Mouse (Mus musculus): ENCODE results near the gene Actg2. TPM values are rescaled to one million over a fixed set of nuclear protein-coding genes. Genes with fewer than 3 reads are reported as not detected.
"Not testable (repeated sequence)": the region's sequence is repeated elsewhere in the genome, so short reads cannot be mapped to it uniquely, and the experiment has no call there.

The Actg2 gene
- 0.97 TPM in 1 of 3 replicates, not detected in the others for total RNA-seq (2017)

DNA sequence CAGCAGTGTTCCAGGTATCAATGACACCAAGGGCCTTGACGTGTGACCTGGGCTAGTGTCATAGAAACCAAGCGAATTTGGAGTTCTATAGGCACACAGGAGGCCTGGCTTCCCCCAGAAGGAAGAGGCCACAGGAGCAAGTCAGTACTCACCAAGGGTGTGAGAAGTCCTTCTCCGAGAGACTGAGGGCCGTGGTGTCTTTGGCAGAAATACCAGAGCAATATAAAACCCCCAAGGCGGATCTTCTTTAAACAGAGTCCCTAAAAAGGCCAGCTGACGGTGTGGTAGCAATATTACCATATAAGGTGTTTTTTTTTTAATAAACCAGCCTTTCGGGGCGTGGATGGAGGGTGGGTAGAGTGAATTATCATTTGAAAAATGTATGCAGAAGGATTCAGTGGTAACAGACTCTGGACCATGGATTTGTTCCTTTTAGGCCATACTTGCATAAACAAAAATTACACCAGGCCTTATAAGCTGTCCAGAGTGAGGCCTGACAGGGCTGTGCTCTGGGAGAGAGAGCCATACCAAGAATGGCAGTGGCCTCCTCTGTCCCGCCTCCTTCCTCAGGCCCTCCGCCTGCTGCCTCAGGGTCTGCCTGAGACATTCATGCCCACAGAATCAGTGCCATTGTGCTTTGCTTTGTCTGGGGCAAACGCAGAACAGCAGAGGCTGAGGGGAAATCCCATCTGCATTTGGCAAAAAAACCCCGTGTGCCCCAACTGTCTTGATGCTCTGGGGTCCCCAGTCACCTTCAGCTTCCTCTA, at the start of gene Actg2:
Gene Actg2, minus strand, starts transcription at position 238 of the 767 bp plus-strand sequence.
- ATAC-seq (replicated peaks; ENCODE audit: insufficient number of reproducible peaks, low FRiP score, low TSS enrichment, poor library complexity, severe bottlenecking): no peak

DNA sequence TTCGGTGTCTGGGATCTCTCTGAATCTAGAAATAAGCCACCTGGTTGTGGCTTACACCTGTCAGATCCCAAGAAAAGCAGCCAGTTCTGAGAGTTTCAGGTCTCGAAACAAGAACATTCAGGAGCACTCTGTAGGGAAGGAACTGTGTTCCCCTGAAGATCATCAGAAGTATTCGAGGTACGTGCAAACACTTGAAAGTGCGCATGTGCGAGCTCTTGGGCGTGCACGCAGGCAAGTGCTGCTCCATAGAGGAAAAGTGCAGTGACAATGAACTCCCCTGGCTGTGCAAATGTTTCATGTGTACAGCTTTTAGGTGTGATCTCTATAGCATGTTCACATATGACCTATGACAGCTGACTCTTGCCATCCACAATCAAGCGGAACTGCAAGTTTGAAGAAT, 49.3 kb upstream of the Actg2 start:
- not testable (repeated sequence) for ATAC-seq (replicated peaks; ENCODE audit: insufficient number of reproducible peaks, low FRiP score, low TSS enrichment, poor library complexity, severe bottlenecking)

DNA sequence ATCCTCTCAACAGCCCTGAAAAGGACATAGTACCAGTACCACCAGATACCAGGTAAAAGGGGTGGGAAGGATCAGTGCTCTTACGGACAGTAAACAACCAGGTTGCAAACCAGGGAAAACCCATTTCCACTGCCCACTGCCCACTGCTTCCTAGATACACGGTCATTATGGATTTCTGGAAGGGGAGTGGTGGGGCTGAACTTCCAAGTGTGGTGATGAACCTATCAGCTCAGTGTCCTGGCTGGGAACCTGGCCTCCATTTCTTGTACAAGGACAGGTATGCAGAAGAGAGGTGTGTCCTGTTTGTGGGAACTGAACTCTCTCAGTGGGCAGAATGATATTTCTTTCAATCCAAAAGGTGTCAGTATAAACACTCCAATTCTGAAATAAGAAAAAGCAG, 47.5 kb upstream of the Actg2 start:
- no peak for ATAC-seq (replicated peaks; ENCODE audit: insufficient number of reproducible peaks, low FRiP score, low TSS enrichment, poor library complexity, severe bottlenecking)

- ATAC-seq (replicated peaks; ENCODE audit: insufficient number of reproducible peaks, low FRiP score, low TSS enrichment, poor library complexity, severe bottlenecking): peak; percentile 70; the same call in 1 of the 2 replicates
Measured at GRCm38 (mm10) chr6:83582938-83583270, 46.8 kb upstream of the Actg2 start.

GRCm38 (mm10) chr6:83582135-83582937, 46.3 kb upstream of the Actg2 start:
- no peak for ATAC-seq (replicated peaks; ENCODE audit: insufficient number of reproducible peaks, low FRiP score, low TSS enrichment, poor library complexity, severe bottlenecking)

DNA sequence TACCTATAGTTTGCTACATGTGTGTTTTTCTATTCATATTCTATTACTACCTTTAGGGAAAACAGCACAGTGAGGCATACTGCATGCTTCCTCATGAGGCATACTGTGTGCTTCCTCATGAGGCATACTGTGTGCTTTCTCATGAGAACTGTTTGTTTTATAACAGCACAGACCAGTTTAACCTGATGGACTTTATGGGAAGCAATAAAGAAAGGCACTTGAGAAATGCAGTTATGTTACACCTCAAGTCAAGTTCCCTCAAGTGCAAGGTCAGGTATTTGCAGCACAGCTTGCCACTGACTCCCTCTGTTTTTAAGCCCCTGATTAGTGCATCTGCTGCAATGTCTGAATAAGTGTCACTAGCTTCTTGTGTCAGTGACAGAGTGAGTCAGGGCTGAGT, 41.5 kb upstream of the Actg2 start:
- no peak for ATAC-seq (replicated peaks; ENCODE audit: insufficient number of reproducible peaks, low FRiP score, low TSS enrichment, poor library complexity, severe bottlenecking)

DNA sequence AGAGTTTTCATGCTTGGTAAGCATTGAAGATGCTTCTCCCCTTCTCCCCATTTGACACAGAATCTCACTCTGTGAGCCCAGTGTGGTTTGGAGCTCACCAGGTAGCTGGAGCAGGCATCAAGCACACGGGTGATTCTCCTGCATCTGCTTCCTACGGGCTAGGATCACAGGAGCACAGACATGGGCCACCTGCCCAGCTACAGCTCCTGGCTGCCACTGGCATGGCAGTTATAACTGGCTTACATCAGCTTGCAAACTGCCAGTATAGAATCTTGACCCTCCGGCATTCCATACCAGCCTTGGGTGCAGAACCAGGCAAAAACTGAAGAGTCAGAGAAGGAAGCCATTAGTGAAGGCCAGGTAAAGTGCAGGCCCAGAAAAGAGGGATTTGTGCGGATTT, 39.5 kb upstream of the Actg2 start:
- ATAC-seq (replicated peaks; ENCODE audit: insufficient number of reproducible peaks, low FRiP score, low TSS enrichment, poor library complexity, severe bottlenecking): no peak

DNA sequence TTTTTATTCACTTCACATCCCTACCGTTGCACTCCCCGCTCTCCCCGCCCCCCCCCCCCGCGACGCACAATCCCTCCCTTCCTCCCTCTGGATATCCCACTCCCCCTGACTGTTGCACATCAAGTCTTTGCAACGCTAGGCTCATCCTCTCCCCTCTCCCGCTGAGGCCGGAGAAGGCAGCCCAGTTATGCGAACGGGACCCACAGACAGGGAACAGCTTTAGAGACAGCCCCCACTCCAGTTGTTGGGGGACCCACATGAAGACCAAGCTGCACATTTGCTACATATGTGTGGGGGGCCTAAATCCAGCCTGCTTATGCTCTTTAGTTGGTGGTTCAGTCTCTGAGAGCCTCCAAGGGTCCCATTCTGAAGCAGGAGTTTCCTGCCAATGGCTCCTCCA, 36.6 kb upstream of the Actg2 start, which contains the start of gene Stambp:
Gene Stambp, minus strand, starts transcription at position 59 of the 400 bp plus-strand sequence.
- ATAC-seq (replicated peaks; ENCODE audit: insufficient number of reproducible peaks, low FRiP score, low TSS enrichment, poor library complexity, severe bottlenecking): no peak

- peak; percentile 95 for ATAC-seq (replicated peaks; ENCODE audit: insufficient number of reproducible peaks, low FRiP score, low TSS enrichment, poor library complexity, severe bottlenecking)
Measured at GRCm38 (mm10) chr6:83571840-83572667, 36.0 kb upstream of the Actg2 start.

- no peak for ATAC-seq (replicated peaks; ENCODE audit: insufficient number of reproducible peaks, low FRiP score, low TSS enrichment, poor library complexity, severe bottlenecking)
Measured at GRCm38 (mm10) chr6:83568901-83569862, 33.1 kb upstream of the Actg2 start.

GRCm38 (mm10) chr6:83555972-83556371, 19.9 kb upstream of the Actg2 start:
- ATAC-seq (replicated peaks; ENCODE audit: insufficient number of reproducible peaks, low FRiP score, low TSS enrichment, poor library complexity, severe bottlenecking): no peak

- no peak for ATAC-seq (replicated peaks; ENCODE audit: insufficient number of reproducible peaks, low FRiP score, low TSS enrichment, poor library complexity, severe bottlenecking)
Measured at GRCm38 (mm10) chr6:83548346-83548745, 12.3 kb upstream of the Actg2 start.

- ATAC-seq (replicated peaks; ENCODE audit: insufficient number of reproducible peaks, low FRiP score, low TSS enrichment, poor library complexity, severe bottlenecking): no peak
Measured at GRCm38 (mm10) chr6:83545778-83546177, 9.7 kb upstream of the Actg2 start.

- no peak for ATAC-seq (replicated peaks; ENCODE audit: insufficient number of reproducible peaks, low FRiP score, low TSS enrichment, poor library complexity, severe bottlenecking)
Measured at GRCm38 (mm10) chr6:83541756-83542456, 5.8 kb upstream of the Actg2 start.

GRCm38 (mm10) chr6:83540017-83540416, 4.0 kb upstream of the Actg2 start:
- ATAC-seq (replicated peaks; ENCODE audit: insufficient number of reproducible peaks, low FRiP score, low TSS enrichment, poor library complexity, severe bottlenecking): no peak

GRCm38 (mm10) chr6:83536795-83537059, 662 bp upstream of the Actg2 start:
- no peak for ATAC-seq (replicated peaks; ENCODE audit: insufficient number of reproducible peaks, low FRiP score, low TSS enrichment, poor library complexity, severe bottlenecking)

DNA sequence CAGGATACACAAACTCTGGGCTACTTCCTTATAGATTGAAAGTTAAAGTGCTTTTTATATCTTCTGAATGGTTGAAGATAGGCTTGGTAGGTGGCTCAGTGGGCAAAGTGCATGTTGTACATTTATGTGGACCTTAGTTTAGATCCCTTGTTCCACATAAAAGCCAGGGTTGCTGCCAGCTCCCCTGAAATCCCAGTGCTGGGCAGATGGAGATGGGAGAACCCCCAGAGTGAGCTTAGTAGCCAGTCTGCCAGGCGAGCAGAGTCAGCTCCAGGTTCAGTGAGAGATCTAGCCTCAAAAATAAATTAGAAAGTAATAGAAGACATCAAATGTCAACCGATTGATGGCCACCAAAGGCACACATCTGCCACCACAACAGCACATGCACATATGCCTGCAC, 3.5 kb downstream of the Actg2 start:
- ATAC-seq (replicated peaks; ENCODE audit: insufficient number of reproducible peaks, low FRiP score, low TSS enrichment, poor library complexity, severe bottlenecking): no peak

- ATAC-seq (replicated peaks; ENCODE audit: insufficient number of reproducible peaks, low FRiP score, low TSS enrichment, poor library complexity, severe bottlenecking): no peak
Measured at GRCm38 (mm10) chr6:83523194-83523593, 12.9 kb downstream of the Actg2 start.

All from monocyte, adult 5-6 weeks (primary cell).